ENCODE assay signal across 16 mouse cellular contexts in genomic region chr17:50106811-50107210, GRCm38 (mm10).
"Had no signal": no experiment of that assay in that cellular context is flagged by ENCODE, and none has a peak within 500 bp of the region (broad histone marks: within the 10 kb centered on the region; RNA-seq: fewer than 3 reads in every experiment).

No protein-coding gene starts in this region.

- H3K4me2 ChIP-seq: neural tube, embryonic 13.5 days; neural tube, embryonic 15.5 days; stomach, embryonic 15.5 days had no signal

- H3K27me3 ChIP-seq: neural tube, embryonic 13.5 days; neural tube, embryonic 15.5 days; stomach, embryonic 15.5 days had no signal

- H3K27ac ChIP-seq: neural tube, embryonic 13.5 days; neural tube, embryonic 15.5 days; stomach, embryonic 15.5 days; stomach, postnatal 0 days had no signal

- H3K4me1 ChIP-seq: neural tube, embryonic 13.5 days; neural tube, embryonic 15.5 days; stomach, embryonic 15.5 days had no signal

- H3K9ac ChIP-seq: neural tube, embryonic 13.5 days; neural tube, embryonic 15.5 days; stomach, embryonic 15.5 days had no signal

- H3K4me3 ChIP-seq: neural tube, embryonic 13.5 days; neural tube, embryonic 15.5 days; stomach, embryonic 15.5 days had no signal

- H3K9me3 ChIP-seq: stomach, embryonic 15.5 days had no signal

- H3K36me3 ChIP-seq: stomach, embryonic 15.5 days had no signal

- DNase-seq: retina, postnatal 1 day; right cerebral cortex, adult 18-20 months; right cerebral cortex, postnatal 14 days; right cerebral cortex, postnatal 25 days; right cerebral cortex, postnatal 4 days; spleen, adult 18-20 months; thymus, adult 18-20 months; thymus, adult 2 months; thymus, postnatal 14 days; thymus, postnatal 25 days; thymus, postnatal 36 days; thymus, postnatal 4 days had no signal
